Mouse (Mus musculus) lung, postnatal 14 days (tissue): ENCODE measurements around the gene Aldoart2.
"Not testable (repeated sequence)": the region's sequence is repeated elsewhere in the genome, so short reads cannot be mapped to it uniquely, and the experiment has no call there.

Source experiments
- DNase-seq: peaks from one replicate; pipeline ENCODE4 v3.0.0; 2021

Aldoart2 gene

GRCm38 (mm10) chr12:55565206-55565605 lies at the start of gene Aldoart2:
TSS of gene Aldoart2 (plus strand) at chr12:55565239.
- DNase-seq: no peak

DNA sequence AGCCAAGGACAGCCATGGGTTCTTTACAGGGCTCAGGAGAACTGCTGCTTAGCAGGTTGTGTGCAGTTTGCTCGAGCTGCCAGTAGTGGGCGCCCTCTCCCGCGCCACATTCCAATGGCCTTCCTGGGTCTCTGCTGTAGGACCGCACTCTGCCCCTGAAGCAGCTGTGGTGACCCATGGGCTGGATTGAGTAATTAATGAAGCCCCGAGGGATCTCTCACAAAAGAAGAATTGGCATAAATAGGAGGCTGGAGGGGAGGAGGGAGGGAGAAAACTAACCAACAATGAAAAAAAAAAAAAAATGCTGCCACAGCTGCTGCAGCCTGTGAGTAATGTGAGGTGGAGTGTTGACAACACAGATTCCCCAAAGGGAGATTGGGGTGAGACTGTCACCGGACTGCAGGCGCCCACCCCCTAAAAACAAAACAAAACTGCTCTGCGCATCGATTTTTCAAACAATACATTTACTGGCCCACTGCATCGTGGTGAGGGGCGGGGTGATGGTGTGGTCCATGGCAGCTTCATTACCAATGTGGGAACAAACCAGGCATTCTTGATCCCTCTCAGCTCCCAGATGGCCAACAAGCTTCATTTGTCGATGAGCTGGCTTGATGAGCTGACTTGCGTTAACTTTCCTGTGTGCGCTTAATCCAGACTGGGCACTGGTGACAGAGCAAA lies 46.8 kb upstream of the Aldoart2 start:
- peak; percentile 44 for DNase-seq

GRCm38 (mm10) chr12:55526983-55527752 lies 37.9 kb upstream of the Aldoart2 start:
- no peak for DNase-seq

DNA sequence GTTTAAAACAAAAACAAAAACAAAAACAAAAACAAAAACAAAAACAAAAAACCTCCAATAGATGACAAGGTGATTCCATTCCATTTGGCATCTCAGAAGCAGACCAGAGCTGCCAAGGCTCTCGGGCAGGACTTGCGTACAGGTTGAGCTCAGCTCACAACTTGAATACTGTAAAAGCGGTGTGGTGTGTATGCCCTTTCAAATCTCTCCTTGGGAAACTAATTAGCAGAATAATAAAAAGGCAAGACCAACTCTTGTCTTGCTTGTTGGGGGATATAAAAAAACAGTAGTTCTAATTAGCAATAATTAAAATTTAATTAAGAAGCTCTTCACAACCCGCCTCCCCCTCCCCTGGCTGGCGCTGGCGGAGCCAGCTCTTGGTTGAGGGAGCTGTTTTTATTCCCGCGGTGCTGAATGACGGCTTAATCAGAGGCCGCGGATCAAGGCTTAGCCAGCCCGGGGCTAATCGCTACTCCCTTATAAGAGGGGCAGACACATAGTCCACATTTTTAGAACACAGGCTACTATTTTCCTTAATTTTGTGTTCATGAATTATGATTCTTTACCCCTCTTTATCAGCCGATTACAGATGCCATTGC lies 28.4 kb upstream of the Aldoart2 start:
- DNase-seq: no peak

GRCm38 (mm10) chr12:55537742-55538141 lies 27.3 kb upstream of the Aldoart2 start:
- no peak for DNase-seq

GRCm38 (mm10) chr12:55538328-55538971 lies 26.6 kb upstream of the Aldoart2 start:
- no peak for DNase-seq

GRCm38 (mm10) chr12:55539157-55539556 lies 25.9 kb upstream of the Aldoart2 start:
- no peak for DNase-seq

- DNase-seq: not testable (repeated sequence)
These were observed 10.1 kb upstream of the Aldoart2 start for GRCm38 (mm10) chr12:55554901-55555300.

GRCm38 (mm10) chr12:55557866-55558265 lies 7.2 kb upstream of the Aldoart2 start:
- DNase-seq: no peak

- no peak for DNase-seq
These were observed 5.7 kb upstream of the Aldoart2 start for GRCm38 (mm10) chr12:55559184-55559855.

DNA sequence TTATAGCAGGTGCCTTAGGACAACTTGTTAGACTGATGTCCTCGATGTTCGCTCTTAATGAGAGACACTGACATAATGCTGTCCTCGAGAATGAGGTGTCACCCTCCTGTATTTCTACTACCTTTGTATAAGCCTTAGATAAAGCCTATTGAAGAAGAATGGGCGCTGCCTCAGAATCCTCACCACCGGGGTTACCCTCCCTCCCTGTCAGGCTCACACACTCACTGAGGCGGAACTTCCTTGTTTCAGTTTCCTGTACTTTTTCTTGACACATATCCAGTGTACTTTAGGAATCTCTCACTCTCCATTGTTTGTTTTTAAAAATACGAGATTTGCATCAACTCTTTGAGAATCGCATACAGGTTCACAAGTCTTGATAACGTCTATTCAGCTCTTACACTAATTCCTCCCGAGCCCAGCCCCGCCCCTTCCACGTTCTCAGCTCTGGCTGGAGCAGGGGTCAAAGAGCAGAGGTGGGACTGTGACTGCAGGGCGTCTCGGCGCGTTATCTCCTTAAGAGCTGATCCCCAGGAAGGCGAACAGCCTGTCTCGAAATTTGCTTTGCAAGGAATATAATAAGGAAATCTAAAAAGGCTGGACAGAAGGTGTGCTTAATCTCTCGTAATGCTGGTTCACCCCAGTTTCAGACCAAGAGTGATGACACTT lies 4.9 kb upstream of the Aldoart2 start:
- peak; percentile 8 for DNase-seq

DNA sequence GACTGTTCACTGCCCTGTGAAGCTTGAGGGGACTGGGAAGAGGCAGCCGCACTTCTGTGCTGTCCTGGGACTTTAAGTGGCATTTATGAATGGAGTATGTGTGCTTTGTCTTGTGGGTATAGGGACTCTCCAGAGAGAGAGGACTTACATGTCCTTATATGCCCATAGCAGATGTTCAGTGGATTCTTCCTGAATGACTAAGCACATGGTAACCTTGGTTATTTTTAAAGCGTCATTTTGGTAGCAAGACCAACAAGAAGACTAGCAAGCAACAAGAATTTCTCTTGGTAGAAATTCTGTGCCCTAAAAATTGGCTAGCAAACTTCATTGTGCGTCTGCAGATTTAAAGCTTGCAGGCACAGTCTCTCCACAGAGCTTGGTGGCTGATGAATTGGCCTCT lies 1.3 kb upstream of the Aldoart2 start:
- DNase-seq: no peak

DNA sequence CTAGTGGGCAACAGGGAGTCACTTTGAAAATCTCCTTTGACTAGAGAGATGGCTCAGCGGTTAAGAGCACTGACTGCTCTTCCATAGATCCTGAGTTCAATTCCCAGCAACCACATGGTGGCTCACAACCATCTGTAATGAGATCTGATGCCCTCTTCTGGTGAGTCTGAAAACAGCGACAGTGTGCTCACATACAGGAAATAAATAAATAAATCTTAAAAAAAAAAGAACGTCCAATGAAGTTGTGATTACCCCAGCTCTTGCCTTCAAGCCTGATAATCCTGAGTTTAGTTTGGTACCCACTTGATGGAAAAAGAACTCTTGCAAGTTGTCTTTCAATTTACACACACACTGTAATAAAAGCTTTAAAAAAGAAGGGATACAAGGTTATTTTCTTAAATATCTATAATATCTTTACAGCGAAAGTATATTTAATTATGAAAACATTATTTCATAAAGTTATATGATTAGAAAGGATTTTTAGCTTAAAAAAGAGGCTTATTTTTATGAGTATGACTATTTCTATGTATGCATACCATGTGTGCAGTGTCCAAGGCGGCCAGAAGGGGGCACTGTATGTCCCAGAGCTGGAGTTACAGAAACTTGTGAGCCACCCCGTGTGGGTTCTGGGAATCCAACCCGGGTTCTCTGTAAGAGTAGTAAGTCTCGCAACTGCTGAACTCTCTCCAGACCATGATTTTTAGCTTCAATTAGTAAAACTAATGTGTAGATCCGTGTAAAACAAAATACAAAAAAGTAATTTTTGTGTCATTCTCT lies 664 bp upstream of the Aldoart2 start:
- DNase-seq: no peak

GRCm38 (mm10) chr12:55565867-55566266 lies 828 bp downstream of the Aldoart2 start:
- DNase-seq: no peak

DNA sequence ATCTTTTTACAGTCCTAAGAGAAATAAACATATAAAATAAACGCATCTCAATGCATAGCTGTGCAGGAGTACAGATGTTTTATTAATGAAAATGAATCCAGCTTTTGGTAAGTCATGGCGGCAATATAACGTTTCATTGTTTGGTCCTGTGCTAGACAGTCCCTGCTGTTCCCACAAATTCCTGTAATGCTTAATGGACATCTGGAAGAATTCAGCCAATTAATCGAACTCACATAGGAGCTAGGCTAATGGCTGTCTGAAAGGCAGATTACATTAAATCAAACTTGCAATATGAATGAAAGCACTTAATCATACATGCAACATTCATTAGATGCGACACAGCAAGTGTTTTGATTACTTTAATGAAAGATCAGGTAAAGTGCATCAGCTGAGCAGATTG lies 1.8 kb downstream of the Aldoart2 start:
- no peak for DNase-seq

DNA sequence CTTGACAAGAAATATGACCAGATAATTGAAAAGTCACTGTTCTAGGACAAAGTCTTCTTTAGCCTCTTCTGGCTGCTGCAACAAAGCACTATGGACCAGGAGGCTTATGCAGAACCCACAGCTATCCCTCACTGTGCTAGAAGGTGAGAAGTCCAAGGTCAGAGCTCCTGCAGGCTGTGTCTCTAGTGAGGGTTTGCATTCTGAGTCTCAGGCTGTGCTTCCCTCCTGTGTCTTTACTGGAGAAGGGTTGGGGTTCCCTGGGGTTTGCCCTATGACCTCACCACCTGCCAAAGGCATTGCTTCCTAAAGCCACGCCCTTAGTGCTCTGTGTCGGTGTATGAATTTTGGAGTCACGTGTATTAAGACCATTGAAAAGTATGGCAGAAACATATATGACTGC lies 3.4 kb downstream of the Aldoart2 start:
- DNase-seq: no peak

- no peak for DNase-seq
These were observed 4.6 kb downstream of the Aldoart2 start for GRCm38 (mm10) chr12:55569676-55570075.

GRCm38 (mm10) chr12:55570646-55571045 lies 5.6 kb downstream of the Aldoart2 start:
- no peak for DNase-seq

DNA sequence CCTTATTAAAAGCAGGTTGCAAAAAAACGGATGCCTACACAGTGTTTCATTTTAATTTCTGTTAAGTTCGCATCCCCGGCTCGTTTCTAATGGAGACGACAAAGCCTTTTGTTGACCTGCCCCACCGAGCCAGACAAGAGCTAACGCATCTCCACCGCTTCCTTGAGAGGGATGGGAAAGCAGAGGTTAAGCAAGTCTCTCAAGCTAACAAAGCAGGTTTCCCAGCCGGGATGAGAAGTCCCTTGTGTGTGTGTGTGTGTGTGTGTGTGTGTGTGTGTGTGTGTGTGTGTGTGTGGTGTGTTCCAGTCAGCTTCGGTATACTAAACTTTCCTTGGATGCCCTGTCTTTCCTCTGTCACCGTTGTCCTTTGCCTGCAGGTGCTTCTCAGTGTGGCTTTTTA lies 6.1 kb downstream of the Aldoart2 start:
- no peak for DNase-seq

DNA sequence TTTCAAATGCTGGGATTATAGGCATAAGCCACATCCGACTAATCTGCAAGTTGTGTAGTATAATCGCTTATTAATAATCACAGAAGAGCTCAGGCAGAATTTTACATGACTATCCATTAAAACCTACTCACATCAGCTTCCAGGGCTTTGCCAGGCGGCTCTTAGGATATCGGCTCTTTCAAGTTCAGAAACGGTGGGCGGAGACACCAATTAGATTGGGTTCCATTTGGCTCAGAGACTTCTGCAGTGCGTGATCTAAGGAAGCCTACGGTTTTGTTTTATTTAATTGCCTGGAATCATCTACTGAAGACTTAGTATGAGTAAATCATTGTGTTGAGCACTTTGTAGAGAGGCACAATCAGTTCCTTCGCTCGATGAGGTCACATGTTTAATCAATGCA lies 6.6 kb downstream of the Aldoart2 start:
- DNase-seq: no peak

GRCm38 (mm10) chr12:55573089-55573488 lies 8.1 kb downstream of the Aldoart2 start:
- DNase-seq: no peak

- DNase-seq: peak; percentile 11
These were observed 8.8 kb downstream of the Aldoart2 start for GRCm38 (mm10) chr12:55573794-55574193.
